Mouse (Mus musculus): ENCODE data around the gene Snx20.
"Not testable (repeated sequence)": the region's sequence is repeated elsewhere in the genome, so short reads cannot be mapped to it uniquely, and the experiment has no call there.

Gene Snx20

GRCm38 (mm10) chr8:88635474-88636397, at the start of gene Snx20:
Snx20 (minus strand) TSS chr8:88636128.
- DNase-seq (ENCODE audit: low spot score): no peak

GRCm38 (mm10) chr8:88683656-88684289, 47.8 kb upstream of the Snx20 start:
- no peak for DNase-seq (ENCODE audit: low spot score)

GRCm38 (mm10) chr8:88681046-88681445, 45.1 kb upstream of the Snx20 start:
- no peak for DNase-seq (ENCODE audit: low spot score)

- no peak for DNase-seq (ENCODE audit: low spot score)
These were observed 44.6 kb upstream of the Snx20 start for GRCm38 (mm10) chr8:88680566-88680965.

- DNase-seq (ENCODE audit: low spot score): no peak
These were observed 41.1 kb upstream of the Snx20 start for GRCm38 (mm10) chr8:88677071-88677470.

DNA sequence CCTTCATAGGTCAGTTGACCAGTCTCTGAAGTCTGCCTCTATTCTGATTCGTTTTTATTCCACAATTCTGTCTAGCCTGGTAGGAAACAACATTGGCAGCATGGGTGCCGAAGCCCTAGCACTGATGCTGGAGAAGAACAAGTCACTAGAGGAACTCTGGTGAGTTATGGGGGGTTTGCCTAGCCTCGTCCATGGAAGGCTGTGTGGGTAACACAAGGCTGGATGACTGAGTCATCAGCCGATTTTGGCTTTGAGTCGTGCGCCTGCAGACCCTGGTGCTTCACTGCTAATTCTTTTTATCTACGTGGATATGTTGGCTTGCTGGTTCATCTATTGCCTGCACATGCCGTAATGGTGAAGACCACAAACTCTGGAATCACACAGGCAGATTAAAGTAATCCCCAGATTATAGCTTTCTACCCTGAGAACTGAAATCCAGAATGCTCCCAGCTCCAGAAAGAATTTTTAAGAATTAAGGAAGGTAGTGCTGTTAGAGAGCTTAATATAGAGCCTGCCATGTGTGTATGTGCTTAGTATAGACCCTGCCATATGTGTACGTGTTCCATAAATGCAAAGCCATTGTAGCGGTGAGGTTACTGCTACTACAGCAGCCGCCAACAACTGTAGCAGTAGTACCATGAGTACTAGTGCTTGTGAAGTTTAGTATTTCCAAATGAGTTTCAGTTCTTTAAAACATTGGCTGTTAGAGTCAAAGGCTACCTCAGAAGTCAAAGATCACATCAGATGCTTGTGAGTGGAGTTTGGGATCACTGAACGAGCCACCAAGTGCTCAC, 39.6 kb upstream of the Snx20 start:
- no peak for DNase-seq (ENCODE audit: low spot score)

DNA sequence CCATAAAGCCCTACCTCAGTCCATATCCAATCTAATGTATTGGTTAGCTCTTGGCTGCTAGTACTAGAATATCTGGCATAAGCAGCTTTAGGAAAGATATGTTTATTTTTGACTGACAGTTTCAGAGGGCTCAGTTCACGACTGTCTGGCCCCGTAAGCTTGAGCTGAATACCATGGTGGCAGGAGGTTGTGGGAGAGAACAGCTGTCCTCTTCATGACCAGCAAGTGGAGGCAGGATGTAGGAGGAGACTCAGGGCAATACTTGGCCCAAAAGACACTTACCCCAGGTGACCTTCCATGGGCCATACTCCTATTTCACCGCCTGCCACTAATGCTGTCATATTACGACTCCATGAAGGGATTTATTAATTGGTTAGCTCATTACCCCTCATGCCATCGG, 37.9 kb upstream of the Snx20 start:
- no peak for DNase-seq (ENCODE audit: low spot score)

GRCm38 (mm10) chr8:88671575-88671974, 35.6 kb upstream of the Snx20 start:
- no peak for DNase-seq (ENCODE audit: low spot score)

GRCm38 (mm10) chr8:88670782-88671181, 34.9 kb upstream of the Snx20 start:
- DNase-seq (ENCODE audit: low spot score): no peak

- DNase-seq (ENCODE audit: low spot score): no peak
These were observed 32.6 kb upstream of the Snx20 start for GRCm38 (mm10) chr8:88668400-88669086.

DNA sequence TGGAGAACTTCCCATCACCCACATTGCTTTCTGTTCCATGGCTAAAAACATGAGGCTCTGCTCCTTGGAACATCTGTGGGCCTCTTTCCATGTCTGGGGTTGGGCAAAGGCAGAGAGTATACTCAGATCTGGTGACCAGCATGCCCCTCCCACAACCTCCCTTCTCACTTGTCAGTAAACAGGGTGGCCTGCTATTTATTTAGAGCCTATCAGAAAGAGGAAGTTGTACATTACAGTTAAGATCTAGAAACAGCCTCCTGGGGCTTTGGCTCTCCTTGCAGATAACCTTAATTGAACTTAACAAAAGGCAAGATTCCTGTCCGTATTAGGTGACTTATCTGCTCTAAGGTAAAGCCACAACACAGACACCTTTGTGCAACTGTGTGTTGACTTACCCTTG, 30.5 kb upstream of the Snx20 start:
- no peak for DNase-seq (ENCODE audit: low spot score)

GRCm38 (mm10) chr8:88664947-88665346, 29.0 kb upstream of the Snx20 start:
- DNase-seq (ENCODE audit: low spot score): no peak

- no peak for DNase-seq (ENCODE audit: low spot score)
These were observed 28.2 kb upstream of the Snx20 start for GRCm38 (mm10) chr8:88664121-88664520.

- no peak for DNase-seq (ENCODE audit: low spot score)
These were observed 26.5 kb upstream of the Snx20 start for GRCm38 (mm10) chr8:88662401-88662821.

GRCm38 (mm10) chr8:88659873-88660272, 23.9 kb upstream of the Snx20 start:
- no peak for DNase-seq (ENCODE audit: low spot score)

- no peak for DNase-seq (ENCODE audit: low spot score)
These were observed 19.4 kb upstream of the Snx20 start for GRCm38 (mm10) chr8:88655334-88655733.

DNA sequence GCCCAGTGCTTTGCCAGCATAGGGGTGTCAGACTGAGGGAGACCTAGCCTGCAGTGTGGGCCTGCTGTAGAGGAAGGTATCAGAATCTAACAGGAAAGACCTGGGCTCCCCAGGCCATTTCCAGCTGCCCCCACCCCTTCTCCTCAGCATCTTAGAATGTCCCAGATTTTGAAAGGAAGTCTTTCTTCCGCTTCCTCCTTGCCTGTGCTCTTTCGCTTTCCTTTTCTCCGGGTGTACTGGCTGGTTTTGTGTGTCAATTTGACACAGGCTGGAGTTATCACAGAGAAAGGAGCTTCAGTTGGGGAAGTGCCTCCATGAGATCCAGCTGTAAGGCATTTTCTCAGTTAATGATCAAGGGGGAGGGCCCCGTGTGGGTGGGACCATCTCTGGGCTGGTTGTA, 15.2 kb upstream of the Snx20 start:
- not testable (repeated sequence) for DNase-seq (ENCODE audit: low spot score)

GRCm38 (mm10) chr8:88650016-88650708, 14.2 kb upstream of the Snx20 start:
- DNase-seq (ENCODE audit: low spot score): no peak

DNA sequence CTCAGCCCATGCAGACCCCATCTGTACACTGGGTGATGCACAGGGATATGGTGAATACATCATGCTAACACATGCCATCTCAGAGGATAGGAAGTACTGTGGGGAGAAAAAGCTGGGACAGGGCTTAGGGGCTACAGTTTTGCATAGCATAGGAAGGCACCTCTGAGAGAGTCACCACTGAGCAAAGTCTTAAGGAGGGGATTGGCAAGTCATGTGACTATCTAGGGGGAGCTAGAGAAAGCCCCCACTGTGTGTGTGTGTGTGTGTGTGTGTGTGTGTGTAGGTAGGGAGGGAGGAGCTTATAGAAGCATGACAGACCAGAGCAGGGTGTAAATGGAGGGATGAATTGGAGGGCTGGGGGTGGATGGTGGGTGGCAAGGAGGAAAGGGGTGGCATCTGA, 12.4 kb upstream of the Snx20 start:
- DNase-seq (ENCODE audit: low spot score): no peak

- peak; percentile 80 for DNase-seq (ENCODE audit: low spot score)
These were observed 11.2 kb upstream of the Snx20 start, which contains the start of gene Nod2 for GRCm38 (mm10) chr8:88646837-88647778. Nod2 (plus strand) TSS chr8:88647315.

Data from urinary bladder, postnatal 25 days (tissue).